Mouse (Mus musculus): ENCODE measurements around the gene Hspa8. TPM values are rescaled to one million over a fixed set of nuclear protein-coding genes. Genes with fewer than 3 reads are reported as not detected.

The Hspa8 gene
- polyA plus RNA-seq, 1 experiment = 866 TPM

GRCm38 (mm10) chr9:40799837-40800501, 815 bp upstream of the Hspa8 start:
- TF ChIP-seq GATA1 (IDR thresholded peaks at IDR 0.05; ENCODE audit: low read length) = no peak

GRCm38 (mm10) chr9:40805263-40805662, 4.5 kb downstream of the Hspa8 start:
- no peak for TF ChIP-seq GATA1 (IDR thresholded peaks at IDR 0.05; ENCODE audit: low read length)

GRCm38 (mm10) chr9:40806440-40807288, 5.9 kb downstream of the Hspa8 start:
- TF ChIP-seq GATA1 (IDR thresholded peaks at IDR 0.05; ENCODE audit: low read length) = no peak

GRCm38 (mm10) chr9:40807289-40807920, 6.6 kb downstream of the Hspa8 start:
- TF ChIP-seq GATA1 (IDR thresholded peaks at IDR 0.05; ENCODE audit: low read length) = no peak

GRCm38 (mm10) chr9:40808061-40808906, 7.5 kb downstream of the Hspa8 start:
- no peak for TF ChIP-seq GATA1 (IDR thresholded peaks at IDR 0.05; ENCODE audit: low read length)

GRCm38 (mm10) chr9:40808907-40809280, 8.1 kb downstream of the Hspa8 start:
- TF ChIP-seq GATA1 (IDR thresholded peaks at IDR 0.05; ENCODE audit: low read length) = no peak

- TF ChIP-seq GATA1 (IDR thresholded peaks at IDR 0.05; ENCODE audit: low read length) = no peak
These were observed 11.1 kb downstream of the Hspa8 start for GRCm38 (mm10) chr9:40811860-40812259.

- TF ChIP-seq GATA1 (IDR thresholded peaks at IDR 0.05; ENCODE audit: low read length) = no peak
These were observed 13.3 kb downstream of the Hspa8 start for GRCm38 (mm10) chr9:40814060-40814459.

- no peak for TF ChIP-seq GATA1 (IDR thresholded peaks at IDR 0.05; ENCODE audit: low read length)
These were observed 16.7 kb downstream of the Hspa8 start for GRCm38 (mm10) chr9:40817325-40818028.

- no peak for TF ChIP-seq GATA1 (IDR thresholded peaks at IDR 0.05; ENCODE audit: low read length)
These were observed 24.8 kb downstream of the Hspa8 start for GRCm38 (mm10) chr9:40825601-40826000.

GRCm38 (mm10) chr9:40827366-40827765, 26.6 kb downstream of the Hspa8 start:
- TF ChIP-seq GATA1 (IDR thresholded peaks at IDR 0.05; ENCODE audit: low read length) = no peak

GRCm38 (mm10) chr9:40834569-40834968, 33.8 kb downstream of the Hspa8 start:
- no peak for TF ChIP-seq GATA1 (IDR thresholded peaks at IDR 0.05; ENCODE audit: low read length)

- TF ChIP-seq GATA1 (IDR thresholded peaks at IDR 0.05; ENCODE audit: low read length) = no peak
These were observed 35.9 kb downstream of the Hspa8 start for GRCm38 (mm10) chr9:40836681-40837080.

- TF ChIP-seq GATA1 (IDR thresholded peaks at IDR 0.05; ENCODE audit: low read length) = no peak
These were observed 38.9 kb downstream of the Hspa8 start for GRCm38 (mm10) chr9:40839662-40840061.

- TF ChIP-seq GATA1 (IDR thresholded peaks at IDR 0.05; ENCODE audit: low read length) = no peak
These were observed 50.7 kb downstream of the Hspa8 start for GRCm38 (mm10) chr9:40851515-40851914.
